Mouse (Mus musculus): ENCODE data around the gene Olfr523. TPM values are rescaled to one million over a fixed set of nuclear protein-coding genes. Genes with fewer than 3 reads are reported as not detected.

Gene Olfr523
- total RNA-seq, 2 experiments from 2014 or later: not detected

DNA sequence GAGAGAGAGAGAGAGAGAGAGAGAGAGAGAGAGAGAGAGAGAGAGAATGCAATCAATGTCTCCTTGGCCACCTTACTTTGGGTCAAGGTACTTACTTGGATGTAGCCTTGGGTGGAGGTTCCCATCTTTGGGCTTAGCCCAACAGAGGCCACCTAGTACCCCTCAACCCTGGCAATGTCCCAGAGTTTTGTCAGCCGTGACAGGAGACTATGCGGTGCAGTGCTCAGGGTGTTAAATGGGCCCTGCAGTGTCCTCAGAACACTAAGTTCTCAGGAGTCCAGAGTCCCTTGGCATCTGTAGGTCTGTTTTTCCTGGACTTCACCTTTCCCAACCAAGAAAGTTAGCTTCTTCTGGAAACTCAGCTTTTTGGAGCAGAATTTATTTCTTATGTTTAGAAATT is 6.2 kb downstream of the Olfr523 start:
- DNase-seq (ENCODE audit: low spot score in 2 of 2): no peak

DNA sequence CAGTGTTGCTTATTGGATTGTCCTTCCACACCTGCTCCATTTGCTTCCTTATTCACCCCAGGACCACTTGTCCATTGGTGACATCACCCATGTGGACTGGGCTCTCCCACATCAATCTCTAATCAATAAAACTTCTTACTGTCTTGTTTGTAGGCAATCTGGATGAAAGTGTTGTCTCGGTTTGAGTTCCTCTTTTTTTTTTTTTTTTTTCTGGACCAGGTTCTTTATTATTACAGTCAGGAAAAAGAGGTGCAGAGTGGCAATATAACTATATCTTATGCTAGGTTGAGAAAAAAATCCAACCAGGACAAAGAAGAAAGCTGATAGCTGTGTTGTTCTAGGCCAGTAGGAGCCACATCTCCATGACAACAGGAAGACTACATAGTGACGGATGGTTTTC is 7.7 kb downstream of the Olfr523 start:
- DNase-seq (ENCODE audit: low spot score in 2 of 2): no peak

DNA sequence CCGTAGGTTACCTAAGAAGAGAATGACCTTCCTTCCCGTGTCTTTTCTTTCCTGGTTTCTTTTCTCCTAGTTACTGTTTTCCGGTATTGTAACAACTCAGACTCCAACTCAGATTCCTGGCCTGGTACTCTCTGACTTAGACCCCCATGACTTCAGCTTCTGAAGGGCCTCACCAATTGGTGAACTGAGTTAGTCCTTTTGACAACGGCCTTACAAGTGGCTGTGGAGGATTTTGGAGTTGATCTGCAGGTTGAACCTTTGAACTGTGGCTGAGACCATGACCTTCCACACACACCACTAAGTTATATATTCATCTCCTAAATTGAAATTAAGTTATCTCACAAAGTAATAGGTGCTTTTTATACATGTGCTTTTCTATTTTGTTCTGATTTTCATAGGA is 11.2 kb downstream of the Olfr523 start:
- DNase-seq (ENCODE audit: low spot score in 2 of 2): no peak

DNA sequence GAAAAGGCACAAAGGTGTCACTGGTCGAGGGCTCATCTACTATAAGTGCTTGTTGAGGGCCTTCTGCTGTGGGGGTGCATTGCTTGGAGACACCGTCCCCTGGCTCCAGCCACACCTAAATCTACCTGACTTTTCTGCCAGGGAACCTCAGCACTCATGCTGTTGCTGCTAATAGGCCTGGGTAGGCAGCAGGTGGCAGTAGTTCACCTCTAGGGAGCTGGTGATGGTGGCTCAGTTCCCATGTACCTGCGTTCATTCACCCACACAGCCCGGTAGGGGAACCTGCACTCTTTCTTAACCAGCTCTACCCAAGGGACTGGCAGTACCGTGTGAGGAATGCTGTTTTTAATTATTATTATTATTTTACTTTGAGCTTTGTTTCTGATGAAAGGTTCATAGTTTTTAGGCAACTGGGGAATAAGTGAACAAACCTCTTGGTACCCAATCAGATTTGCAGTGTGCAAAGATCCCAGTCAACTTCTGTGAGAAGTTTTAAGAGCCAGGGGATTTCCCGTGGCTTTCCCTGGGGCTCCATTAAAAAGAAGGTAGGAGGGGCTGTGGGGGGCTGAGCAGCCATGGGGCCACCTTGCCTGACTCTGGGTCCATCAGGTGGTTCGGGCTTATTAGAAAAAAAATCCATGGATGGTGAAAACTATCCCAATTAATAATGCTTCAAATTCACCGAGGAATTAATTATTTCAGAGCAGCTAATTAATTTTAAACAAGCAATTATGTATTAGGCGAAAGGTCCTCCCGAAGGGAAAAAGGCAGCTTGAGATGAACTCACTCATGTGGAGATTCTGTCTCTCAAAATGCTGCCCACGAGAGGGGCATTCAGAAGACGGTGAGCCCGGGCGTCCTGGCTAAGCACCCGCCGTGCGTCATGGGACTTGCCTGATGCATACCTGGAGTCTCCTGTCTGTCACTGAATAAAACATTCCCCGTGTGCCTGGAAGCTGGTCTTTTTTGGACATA is 13.9 kb downstream of the Olfr523 start:
- no peak for DNase-seq (ENCODE audit: low spot score in 2 of 2)

DNA sequence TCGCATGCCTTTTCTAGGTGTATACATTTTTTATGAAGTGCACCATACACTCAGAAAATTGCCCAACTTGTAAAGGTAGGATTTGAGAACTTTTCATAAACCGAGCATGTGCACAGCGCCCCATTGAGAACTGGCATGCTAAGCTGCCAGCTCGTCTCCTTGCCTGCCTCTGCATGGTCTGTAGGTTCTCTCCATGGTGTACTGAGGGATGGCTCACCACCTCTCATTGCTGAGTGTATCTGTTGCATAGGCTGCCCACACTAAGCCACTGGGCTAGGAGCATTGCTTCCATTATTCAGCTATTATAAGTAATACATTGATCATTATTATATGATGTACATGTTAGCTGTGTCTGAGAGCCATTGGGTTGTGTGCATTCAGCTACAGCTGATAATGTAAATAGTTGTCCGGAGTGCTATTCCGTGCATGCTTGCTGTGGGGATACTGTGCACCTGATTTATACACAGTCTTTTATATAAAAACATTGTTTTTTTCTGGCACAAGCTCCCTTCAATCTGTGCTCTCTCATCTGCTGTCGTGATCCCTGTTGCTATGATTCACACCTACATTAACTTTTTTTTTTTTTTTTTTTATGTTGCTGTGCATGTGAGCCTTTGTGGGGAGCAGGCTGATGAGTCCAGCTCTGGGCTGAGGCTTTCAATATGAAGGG is 14.8 kb downstream of the Olfr523 start:
- DNase-seq (ENCODE audit: low spot score in 2 of 2): no peak

DNA sequence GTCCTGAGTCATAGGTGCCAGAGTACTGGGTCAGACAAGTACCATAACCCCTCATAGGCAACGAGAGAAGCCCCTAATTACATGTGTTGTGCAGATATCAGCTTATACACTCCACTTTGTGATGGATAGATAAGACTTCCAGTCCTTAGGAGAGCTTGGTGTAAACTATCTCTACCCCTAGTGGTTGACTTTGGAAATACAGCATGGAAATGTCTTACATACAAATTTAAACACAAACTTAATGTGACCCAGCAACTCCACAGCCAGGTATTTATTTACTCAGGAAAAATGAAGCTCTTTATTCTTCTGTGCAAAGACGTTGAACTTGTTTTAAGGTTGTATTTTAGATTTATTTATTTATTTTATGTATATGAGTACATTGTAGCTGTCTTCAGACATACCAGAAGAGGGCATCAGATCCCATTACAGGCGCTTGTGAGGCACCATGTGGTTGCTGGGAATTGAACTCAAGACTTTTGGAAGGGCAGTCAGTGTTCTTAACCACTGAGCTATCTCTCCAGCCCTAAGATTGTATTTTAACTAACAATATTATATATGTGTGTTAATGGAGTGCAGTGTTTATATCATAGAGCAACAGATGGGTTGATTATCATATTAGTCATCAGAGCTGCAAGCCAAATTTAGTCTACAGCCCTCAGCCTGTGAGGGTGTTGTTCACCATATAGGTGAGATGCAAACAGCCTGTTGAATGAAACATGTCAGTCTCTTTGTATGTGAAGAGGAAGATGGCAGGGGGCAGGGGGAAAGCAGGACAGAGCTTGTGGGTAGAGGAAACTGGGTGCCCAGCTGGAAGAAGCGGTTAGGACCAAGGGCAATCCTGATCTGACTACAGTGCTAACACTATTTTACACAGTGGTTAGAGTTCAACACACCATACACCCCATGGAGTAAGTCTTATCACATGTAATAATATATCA is 15.6 kb downstream of the Olfr523 start:
- DNase-seq (ENCODE audit: low spot score in 2 of 2): no peak

DNA sequence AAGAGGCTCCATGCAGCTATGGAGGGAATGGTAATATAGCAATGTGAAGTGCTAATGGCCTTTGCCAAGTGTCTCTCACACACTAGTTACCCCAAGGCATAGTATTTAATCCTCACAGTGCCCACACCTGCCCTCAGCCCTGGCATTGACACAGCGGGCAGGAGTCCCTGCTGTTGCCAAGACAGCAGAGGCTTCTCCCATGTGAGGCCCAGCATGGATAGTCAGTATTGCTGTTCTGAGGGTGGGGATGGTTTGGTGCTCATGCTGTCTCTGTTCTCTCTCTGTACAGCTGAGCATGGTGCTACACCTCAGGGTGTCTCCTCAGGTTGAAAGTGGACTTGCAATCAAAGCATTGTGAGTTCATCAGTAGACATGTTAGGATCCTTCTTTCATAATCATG is 17.4 kb downstream of the Olfr523 start:
- no peak for DNase-seq (ENCODE audit: low spot score in 2 of 2)

DNA sequence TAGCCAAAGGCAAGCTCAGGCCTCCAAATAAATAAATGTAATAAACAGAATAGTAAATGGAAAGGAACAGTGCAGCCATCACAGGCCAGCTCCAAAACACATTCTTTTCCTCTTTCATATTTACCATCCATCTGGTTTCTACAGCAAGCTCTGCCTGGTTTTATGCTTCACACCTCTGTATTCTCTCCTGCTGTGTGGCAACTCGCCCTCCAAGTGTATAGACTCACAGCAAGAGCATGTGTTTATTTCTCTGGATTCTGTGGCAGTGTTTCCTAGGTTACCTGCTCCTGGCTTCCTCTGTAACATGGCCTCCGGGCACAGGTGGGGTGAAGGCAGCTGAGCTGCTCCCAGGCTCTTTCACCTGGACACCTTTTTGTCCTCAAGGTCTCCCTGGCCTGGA is 19.4 kb downstream of the Olfr523 start:
- DNase-seq (ENCODE audit: low spot score in 2 of 2): no peak

DNA sequence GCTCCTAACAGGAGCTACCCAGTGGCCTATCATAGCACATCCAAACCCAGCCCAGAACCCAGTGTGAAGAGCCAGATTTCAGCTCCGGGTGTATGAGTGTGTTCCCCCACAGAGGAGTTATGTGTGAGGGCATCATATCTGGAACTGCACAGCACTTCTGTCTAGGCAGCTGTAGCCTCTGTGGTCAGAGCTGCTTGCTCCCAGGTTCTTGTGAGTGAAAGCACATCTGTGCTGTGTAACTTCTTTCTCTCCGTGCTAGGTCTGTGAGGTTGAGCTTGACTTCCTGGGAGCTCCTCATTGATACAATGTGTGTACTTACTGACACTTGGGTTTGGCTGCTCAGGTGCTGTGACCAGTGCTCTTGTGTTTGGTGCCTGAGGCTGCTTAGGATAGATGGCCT is 19.8 kb downstream of the Olfr523 start:
- no peak for DNase-seq (ENCODE audit: low spot score in 2 of 2)

DNA sequence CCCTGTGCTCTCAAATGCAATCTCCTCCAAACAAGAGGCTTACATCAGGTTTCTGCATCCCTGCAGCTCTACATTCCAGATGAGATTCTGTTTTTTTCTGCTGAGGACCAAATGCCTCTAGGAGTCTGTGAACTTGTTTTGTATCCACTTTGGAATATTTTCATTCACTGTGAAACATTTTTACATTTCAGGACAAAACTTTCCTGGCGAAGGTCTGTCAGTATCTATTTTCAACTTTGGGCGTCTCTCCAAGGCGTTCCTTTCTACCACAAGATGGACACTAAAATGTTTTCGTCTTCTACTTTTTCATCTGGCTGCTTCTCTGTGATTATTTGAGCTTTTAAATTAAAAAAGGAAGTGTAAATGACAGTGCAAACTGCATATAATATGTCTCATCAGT is 21.0 kb downstream of the Olfr523 start:
- no peak for DNase-seq (ENCODE audit: low spot score in 2 of 2)

DNA sequence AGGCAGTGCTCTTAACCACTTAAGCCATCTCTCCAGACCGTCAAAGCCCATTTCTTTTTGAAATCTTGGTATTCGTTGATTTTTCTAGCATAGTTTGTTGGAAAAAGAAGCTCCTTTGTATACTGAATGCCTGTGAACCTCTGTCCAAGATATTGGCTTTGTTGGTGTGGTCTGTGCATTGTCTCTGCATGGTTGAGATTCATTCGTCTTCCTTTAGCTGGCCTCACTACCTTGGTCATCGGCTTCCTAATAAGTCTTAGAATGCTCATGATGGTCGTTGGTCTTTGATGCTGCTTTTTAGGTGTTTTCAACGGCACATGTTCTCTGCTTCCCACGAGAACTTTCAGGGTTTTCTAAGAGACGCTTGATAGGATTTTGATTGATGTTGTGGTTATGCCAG is 23.0 kb downstream of the Olfr523 start:
- DNase-seq (ENCODE audit: low spot score in 2 of 2): no peak

DNA sequence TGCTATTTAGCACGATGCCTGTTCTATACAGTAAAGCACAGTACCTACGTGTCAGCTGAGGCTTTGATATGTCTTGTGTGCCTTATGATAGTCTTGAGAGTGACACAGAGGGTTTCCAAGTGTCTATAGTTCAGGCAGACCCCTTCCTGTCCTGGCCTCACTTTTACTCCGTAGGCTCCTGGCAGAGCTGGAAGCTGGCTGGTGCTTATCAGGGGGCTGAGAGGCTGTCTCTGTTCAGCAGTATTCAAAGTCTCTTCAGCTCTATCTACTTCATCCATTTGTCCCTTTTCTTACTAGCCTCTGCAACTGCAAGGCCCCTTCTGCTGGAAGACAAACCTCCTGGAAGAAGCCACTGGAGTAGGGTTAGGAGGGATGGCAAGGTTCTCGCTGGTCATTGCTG is 28.1 kb downstream of the Olfr523 start:
- no peak for DNase-seq (ENCODE audit: low spot score in 2 of 2)

DNA sequence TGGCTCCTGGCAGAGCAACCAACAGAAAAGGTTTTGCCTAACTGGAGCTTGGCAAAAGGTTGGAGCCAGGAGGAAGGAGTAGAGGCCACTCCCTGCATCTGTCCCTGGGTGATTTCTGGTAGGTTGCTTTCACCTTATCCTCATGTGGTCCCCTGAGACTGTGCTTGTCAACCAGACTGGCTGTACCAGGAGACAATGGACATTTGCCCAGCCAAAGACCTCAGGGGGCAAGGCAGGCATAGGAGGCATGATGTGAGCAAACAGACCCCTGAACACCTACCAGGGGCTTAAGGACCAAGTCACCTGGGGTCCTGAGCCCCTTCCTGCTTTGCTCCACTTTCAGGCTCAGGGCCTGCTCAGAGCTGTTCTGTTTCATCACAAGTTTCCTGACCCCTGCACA is 32.8 kb downstream of the Olfr523 start, which contains the start of gene Olfr524:
Olfr524 (minus strand) TSS at position 101 of the 400 bp plus-strand sequence.
- DNase-seq (ENCODE audit: low spot score in 2 of 2): no peak

DNA sequence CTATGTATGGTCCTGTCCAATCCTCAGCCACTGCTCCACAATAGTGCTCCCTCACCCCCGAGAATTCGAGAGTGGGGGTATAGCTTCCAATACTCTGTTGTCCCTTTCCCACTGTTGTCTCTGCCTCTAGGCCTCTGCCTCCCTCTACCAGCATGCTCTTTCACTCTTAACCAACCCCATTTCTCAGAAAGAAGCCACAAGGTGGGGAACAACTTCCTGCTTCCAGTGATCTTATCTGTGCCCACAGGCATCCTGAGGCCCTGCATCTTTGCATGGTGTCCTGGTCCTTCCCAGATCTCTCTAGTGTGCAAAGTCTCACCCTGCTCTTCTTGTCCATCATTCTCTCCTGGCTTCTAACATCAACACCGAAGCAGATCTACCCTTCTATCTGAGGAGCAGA is 33.9 kb downstream of the Olfr523 start:
- DNase-seq (ENCODE audit: low spot score in 2 of 2): no peak

DNA sequence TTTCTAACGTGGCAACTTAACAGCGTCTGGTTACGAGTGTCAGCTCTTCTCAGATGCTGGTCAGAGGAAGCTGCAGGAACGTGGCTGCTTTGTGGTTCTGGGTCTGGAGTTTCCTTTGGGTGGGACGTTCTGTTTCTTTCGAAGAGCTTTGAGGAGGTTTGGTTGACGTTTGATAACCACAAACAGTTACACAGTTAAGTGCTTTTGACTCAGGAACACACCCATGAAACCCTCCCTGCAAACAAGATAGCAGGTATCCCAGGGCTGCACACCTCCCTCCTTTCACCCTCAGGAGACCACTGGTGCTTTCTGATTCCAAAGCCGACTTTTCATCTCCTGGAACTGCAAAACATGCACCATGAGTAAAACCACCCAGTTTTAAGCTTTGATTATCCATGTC is 35.1 kb downstream of the Olfr523 start:
- no peak for DNase-seq (ENCODE audit: low spot score in 2 of 2)

DNA sequence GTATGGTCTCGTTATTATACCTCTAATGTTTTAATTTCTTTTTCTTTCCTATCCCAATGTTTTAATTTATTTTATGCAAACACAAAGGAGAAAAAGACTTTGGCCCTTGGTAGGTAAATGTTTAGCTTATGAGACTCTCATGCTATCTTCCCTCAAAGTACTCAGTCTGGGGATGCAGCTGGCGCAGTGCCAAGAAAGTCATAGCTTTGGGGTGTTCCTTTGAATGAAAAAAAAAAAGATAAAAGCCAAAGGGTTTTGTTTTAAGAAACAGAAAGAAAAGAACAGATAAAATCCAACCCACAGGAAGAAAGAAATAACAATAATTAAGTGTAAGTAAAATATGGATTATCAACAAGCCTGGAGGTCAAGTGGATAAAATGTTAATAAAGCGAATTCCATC is 35.7 kb downstream of the Olfr523 start:
- DNase-seq (ENCODE audit: low spot score in 2 of 2): no peak

DNA sequence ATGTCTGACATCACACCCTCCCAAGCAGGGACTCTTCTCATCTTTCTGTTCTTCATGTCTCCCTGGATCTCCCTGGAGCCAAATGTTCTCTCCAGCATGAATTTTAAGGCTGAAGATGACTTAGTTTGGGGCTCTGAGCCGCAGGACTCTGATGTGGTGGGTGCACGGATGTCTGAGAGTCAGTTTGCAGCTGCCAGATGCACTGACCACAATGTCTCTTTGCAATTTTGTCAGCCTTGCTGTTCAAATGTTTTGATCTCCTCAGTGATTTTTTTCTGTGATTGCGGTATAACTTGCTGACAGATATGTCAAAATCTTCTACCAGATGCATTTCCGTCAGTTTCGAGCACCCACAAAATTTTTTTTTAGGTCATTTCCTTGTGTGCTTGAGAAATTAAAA is 40.8 kb downstream of the Olfr523 start:
- DNase-seq (ENCODE audit: low spot score in 2 of 2): no peak

DNA sequence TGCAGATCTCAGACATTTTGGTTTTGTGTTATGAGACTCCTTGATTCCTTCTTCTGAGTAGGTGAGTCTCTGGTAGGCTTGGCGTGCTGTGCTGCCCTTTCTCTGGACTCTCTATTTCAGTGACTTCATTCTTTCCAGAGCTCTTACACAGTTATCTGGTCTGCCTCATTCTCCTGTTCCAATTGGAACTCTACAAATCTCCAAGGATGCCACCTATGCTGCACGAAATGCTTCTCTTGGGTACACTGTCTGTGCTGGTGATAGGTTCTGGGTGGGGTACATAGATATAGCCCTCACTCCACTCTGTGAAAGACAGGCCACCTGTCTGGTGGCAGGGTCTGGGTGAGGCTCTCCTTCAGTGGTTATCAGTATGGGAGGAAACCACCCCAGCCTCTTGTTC is 45.0 kb downstream of the Olfr523 start, which contains the start of gene Cd163l1:
Cd163l1 (plus strand) TSS at position 301 of the 400 bp plus-strand sequence.
- DNase-seq (ENCODE audit: low spot score in 2 of 2): no peak

DNA sequence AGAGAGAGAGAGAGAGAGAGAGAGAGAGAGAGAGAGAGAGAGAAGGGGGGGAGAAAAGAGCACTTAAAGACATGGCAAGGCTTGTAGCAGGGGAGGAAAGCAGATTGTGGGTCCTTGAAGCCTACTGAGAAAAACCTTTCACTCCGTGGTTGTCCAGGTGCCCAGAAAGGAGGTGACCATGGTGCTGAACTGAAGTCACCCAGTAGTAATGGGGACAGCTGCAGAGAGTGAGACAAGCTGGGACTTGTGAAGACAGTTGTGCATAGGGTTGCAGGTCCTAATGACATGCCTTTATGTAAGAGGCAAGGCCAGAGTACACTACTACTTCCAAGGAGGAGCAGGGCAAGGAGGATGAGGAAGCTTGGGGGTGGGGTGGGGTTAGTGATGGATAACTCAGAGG is 46.3 kb downstream of the Olfr523 start:
- DNase-seq (ENCODE audit: low spot score in 2 of 2): no peak

DNA sequence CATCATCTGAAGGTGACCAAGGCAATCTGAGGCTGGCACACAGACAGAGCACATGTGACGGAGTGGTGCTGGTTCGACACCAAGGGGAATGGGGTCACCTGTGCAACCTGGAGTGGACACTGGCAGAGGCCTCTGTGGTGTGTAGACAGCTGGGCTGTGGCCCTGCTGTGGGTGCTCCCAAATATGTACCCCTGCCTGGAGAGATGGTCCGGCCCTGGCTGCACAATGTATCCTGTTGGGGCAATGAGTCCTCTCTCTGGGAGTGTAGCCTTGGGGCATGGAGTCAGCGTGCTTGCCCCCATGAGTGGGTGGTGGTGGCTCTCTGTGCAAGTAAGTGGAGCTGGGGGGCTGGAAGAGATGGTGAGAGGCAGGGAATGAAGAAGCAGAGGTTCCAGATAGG is 47.4 kb downstream of the Olfr523 start:
- DNase-seq (ENCODE audit: low spot score in 2 of 2): no peak

DNA sequence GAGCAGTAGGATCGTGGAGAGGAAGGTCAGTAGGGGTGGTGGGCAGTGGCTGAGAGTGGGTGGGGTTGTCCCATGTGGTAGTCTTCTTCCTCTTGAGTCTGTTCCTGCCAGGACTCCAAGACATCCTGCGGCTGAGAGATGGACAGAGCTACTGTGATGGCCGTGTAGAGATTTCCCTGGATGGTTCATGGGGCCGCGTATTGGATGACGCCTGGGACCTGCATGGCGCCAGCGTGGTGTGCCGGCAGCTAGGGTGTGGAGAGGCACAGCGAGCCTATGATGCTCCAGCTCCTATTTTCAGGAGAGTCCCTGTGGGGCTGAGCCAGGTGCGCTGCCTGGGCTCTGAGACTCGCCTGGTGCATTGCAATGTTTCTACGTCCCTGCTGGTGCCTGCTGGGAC is 51.2 kb downstream of the Olfr523 start:
- DNase-seq (ENCODE audit: low spot score in 2 of 2): no peak
